Mouse (Mus musculus): ENCODE data around the gene Trpv2. TPM values are rescaled to one million over a fixed set of nuclear protein-coding genes. Genes with fewer than 3 reads are reported as not detected.

Trpv2 gene
- total and polyA plus RNA-seq, 3 experiments, result 39.2 to 58.7 (median 46.2) TPM

DNA sequence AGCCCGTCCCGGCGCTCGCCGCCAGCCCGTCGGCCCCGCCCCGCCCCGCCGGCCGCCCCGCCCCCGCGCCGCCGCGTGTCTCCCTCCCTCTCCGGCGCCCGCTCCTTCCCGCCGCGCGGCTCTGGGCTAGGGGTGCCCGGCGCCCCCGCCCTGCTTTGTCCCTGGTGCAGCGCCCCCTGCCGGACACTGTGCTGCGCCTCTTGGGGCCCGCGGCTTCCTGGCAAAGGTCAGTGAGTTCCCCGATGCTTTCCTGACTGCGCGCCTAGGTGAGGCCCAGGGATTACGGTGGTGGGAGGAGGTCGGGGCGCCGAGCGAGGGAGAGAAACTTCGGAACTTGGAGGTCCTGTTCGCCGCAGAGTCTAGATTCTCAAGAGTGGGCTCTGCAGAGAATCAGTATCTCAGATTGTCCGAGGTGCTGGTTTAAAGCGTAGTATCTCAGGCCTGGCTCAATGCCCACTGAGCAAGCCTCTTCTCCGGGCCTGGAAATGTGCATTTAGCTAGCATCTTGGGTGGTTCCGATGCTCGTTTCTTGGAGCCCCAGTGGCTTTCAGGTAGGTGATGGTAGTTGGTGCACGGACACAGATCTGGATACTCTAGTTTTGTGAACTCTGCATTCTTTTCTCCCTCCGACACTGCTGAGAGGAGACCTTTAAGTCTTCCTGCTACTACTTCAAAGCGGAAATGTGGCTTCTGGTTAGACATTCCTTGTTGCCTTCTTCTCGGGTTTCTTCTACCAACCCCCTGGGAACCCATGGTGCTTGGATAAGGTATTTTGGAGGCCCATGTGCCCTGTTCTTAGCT, 74.5 kb downstream of the Trpv2 start, which contains the start of gene Mmgt2:
Mmgt2 (plus strand) TSS at position 74 of the 801 bp plus-strand sequence.
- DNase-seq (ENCODE audit: extremely low read depth), result peak; percentile 95
- Histone ChIP-seq H3K4me2 (ENCODE audit: insufficient read depth, low read depth, poor library complexity, severe bottlenecking) (peak within 1 kb of the TSS; percentile 84), H3K4me3 (replicated peaks in 1 of 3; ENCODE audit: low read depth in 2 of 3, low read length in 2 of 3, poor library complexity in 1 of 3) (peak within 1 kb of the TSS; percentile 71 to 93 (median 74)), H3K36me3 (replicated peaks in 1 of 2; ENCODE audit: control insufficient read depth in 1 of 2, insufficient read depth in 1 of 2, low read length in 1 of 2) (peaks cover 14 to 33% of the 10 kb centered on the region in 2 experiments), H3K27me3 (replicated peaks) (no peaks in the 10 kb centered on the region), H3K27ac (ENCODE audit: insufficient read depth, low read depth) (peak within 1 kb of the TSS; percentile 70), H3K79me2 (replicated peaks; ENCODE audit: control insufficient read depth, extremely low read depth, insufficient read depth, poor library complexity, severe bottlenecking) (peaks cover 20% of the 10 kb centered on the region), H3K9ac (ENCODE audit: insufficient read depth, low read depth) (peak within 1 kb of the TSS; percentile 61), H3K4me1 (ENCODE audit: control insufficient read depth in 1 of 2, insufficient read depth in 2 of 2) (peaks cover 32 to 76% of the 10 kb centered on the region in 2 experiments), H3K9me3 (replicated peaks; ENCODE audit: low read length) (no peaks in the 10 kb centered on the region)
- TF ChIP-seq PAX5 (IDR thresholded peaks at IDR 0.05; ENCODE audit: low read length) (no peak), UBTF (IDR thresholded peaks at IDR 0.05; ENCODE audit: low read depth, low read length) (peak; percentile 99), ZKSCAN1 (IDR thresholded peaks at IDR 0.05; ENCODE audit: borderline replicate concordance, low read depth, low read length) (no peak), EP300 (IDR thresholded peaks at IDR 0.05; ENCODE audit: low read length) (peak; percentile 38; the same call in 1 of the 2 replicates), GABPA (IDR thresholded peaks at IDR 0.05; ENCODE audit: insufficient replicate concordance, low read depth, low read length) (no peak), RCOR1 (conservative IDR thresholded peaks at IDR 0.05; ENCODE audit: low read depth, low read length) (peak; percentile 79; the same call in 1 of the 2 replicates), POLR2A (IDR thresholded peaks at IDR 0.05; ENCODE audit: low read depth, low read length) (peak; percentile 82), MAX (IDR thresholded peaks at IDR 0.05; ENCODE audit: low read length) (no peak; the same call in none of the 2 replicates), USF1 (IDR thresholded peaks at IDR 0.05; ENCODE audit: low read depth, low read length) (no peak), POLR2AphosphoS2 (IDR thresholded peaks at IDR 0.05; ENCODE audit: low read depth, low read length) (0 out of 2 replicates have a peak, but pooled peaks have one; percentile 48), E2F4 (IDR thresholded peaks at IDR 0.05; ENCODE audit: insufficient replicate concordance, low read depth, low read length) (0 out of 2 replicates have a peak, but pooled peaks have one; percentile 59), SMC3 (IDR thresholded peaks at IDR 0.05; ENCODE audit: low read depth, low read length) (peak; percentile 70), CHD2 (IDR thresholded peaks at IDR 0.05; ENCODE audit: low read length) (peak; percentile 55; the same call in 1 of the 2 replicates), USF2 (conservative IDR thresholded peaks at IDR 0.05; ENCODE audit: low read depth, low read length) (no peak), MYC (IDR thresholded peaks at IDR 0.05; ENCODE audit: low read depth, low read length) (0 out of 2 replicates have a peak, but pooled peaks have one; percentile 14), TBP (conservative IDR thresholded peaks at IDR 0.05; ENCODE audit: low read depth, low read length) (peak; percentile 45; the same call in 1 of the 2 replicates), KAT2A (IDR thresholded peaks at IDR 0.05; ENCODE audit: insufficient replicate concordance, low read length) (peak; percentile 59; the same call in 1 of the 2 replicates), MXI1 (IDR thresholded peaks at IDR 0.05; ENCODE audit: low read depth, low read length) (peak; percentile 64), SIN3A (IDR thresholded peaks at IDR 0.05; ENCODE audit: low read length) (peak; percentile 60), CHD1 (IDR thresholded peaks at IDR 0.05; ENCODE audit: low read depth, low read length) (no peak), IRF4 (IDR thresholded peaks at IDR 0.05; ENCODE audit: low read depth, low read length) (peak; percentile 73; the same call in 1 of the 2 replicates), ELF1 (IDR thresholded peaks at IDR 0.05; ENCODE audit: low read depth, low read length) (peak; percentile 80), BHLHE40 (IDR thresholded peaks at IDR 0.05; ENCODE audit: low read depth, low read length) (no peak), JUN (IDR thresholded peaks at IDR 0.05; ENCODE audit: insufficient read depth, low read depth, low read length) (no peak), MAFK (IDR thresholded peaks at IDR 0.05; ENCODE audit: insufficient replicate concordance, low read length) (no peak), TCF12 (IDR thresholded peaks at IDR 0.05; ENCODE audit: low read depth, low read length) (peak; percentile 79), ZMIZ1 (IDR thresholded peaks at IDR 0.05; ENCODE audit: low read depth, low read length) (peak; percentile 72), RAD21 (IDR thresholded peaks at IDR 0.05; ENCODE audit: low read depth, low read length) (peak; percentile 32), CTCF (conservative IDR thresholded peaks at IDR 0.05 in 1 of 2, IDR thresholded peaks at IDR 0.05 in 1 of 2; ENCODE audit: low read depth in 2 of 2, low read length in 2 of 2) (peak; percentile 36 to 95), ETS1 (conservative IDR thresholded peaks at IDR 0.05; ENCODE audit: low read depth, low read length) (0 out of 2 replicates have a peak, but pooled peaks have one; percentile 38), MAZ (IDR thresholded peaks at IDR 0.05; ENCODE audit: low read depth, low read length) (peak; percentile 100), MEF2A (IDR thresholded peaks at IDR 0.05; ENCODE audit: borderline replicate concordance, low read depth, low read length) (peak; percentile 72), ZC3H11A (IDR thresholded peaks at IDR 0.05; ENCODE audit: low read depth, low read length) (no peak), NRF1 (IDR thresholded peaks at IDR 0.05; ENCODE audit: low read depth, low read length) (peak; percentile 50), HCFC1 (IDR thresholded peaks at IDR 0.05; ENCODE audit: low read depth, low read length) (peak; percentile 64), ZNF384 (IDR thresholded peaks at IDR 0.05; ENCODE audit: low read depth, low read length) (no peak), NELFE (IDR thresholded peaks at IDR 0.05; ENCODE audit: low read depth, low read length) (peak; percentile 83), JUND (conservative IDR thresholded peaks at IDR 0.05; ENCODE audit: low read depth, low read length) (no peak)
- dilution Hi-C loops (cut with MboI; ENCODE audit: extremely low pct_ligation_motif_present, extremely low pct_unique_long_range_greater_than_20kb, low sequenced_read_pairs), result no loop called here
- in situ Hi-C loops (cut with MboI; ENCODE audit: low pct_ligation_motif_present, low pct_unique_long_range_greater_than_20kb, low sequenced_read_pairs), result loop anchor here (5.0 kb wide), 1 partner anchor 36 kb away; no protein-coding TSS in a partner anchor

All from CH12.LX (cell line).